Comparison of ENCODE assay signal across 16 mouse cellular contexts in genomic region chr11:118551705-118552104, GRCm38 (mm10).
A peak's percentile ranks its signal among the peaks of the same experiment; 100 is the strongest.
DNase-seq lines count a peak whose midpoint lies in the region; ATAC-seq and TF ChIP-seq lines count a peak whose summit lies in the region.
"Had no signal": no experiment of that assay in that cellular context is flagged by ENCODE, and none has a peak within 500 bp of the region (broad histone marks: within the 10 kb centered on the region; RNA-seq: fewer than 3 reads in every experiment).

No protein-coding gene starts in this region.

- H3K4me3 ChIP-seq in forebrain, embryonic 12.5 days (replicated peaks) = no peak overlapping the region
- no peak overlapping the region for H3K4me3 ChIP-seq in forebrain, embryonic 11.5 days (ENCODE audit: low read depth, low read length)
- H3K4me3 ChIP-seq in ES-Bruce4 (ENCODE audit: low read depth, low read length) = peak overlapping the region; percentile 43
- H3K4me3 ChIP-seq in hindbrain, embryonic 10.5 days = no peak overlapping the region
- no peak overlapping the region for H3K4me3 ChIP-seq in midbrain, embryonic 15.5 days
- H3K4me3 ChIP-seq: liver, embryonic 12.5 days; lung, embryonic 15.5 days; myocyte had no signal

- peaks cover 47% of the 10 kb centered on the region for H3K27me3 ChIP-seq in forebrain, embryonic 12.5 days
- no peaks in the 10 kb centered on the region for H3K27me3 ChIP-seq in forebrain, embryonic 11.5 days (ENCODE audit: control insufficient read depth, insufficient read depth, low read length)
- no peaks in the 10 kb centered on the region for H3K27me3 ChIP-seq in ES-Bruce4 (ENCODE audit: control insufficient read depth, insufficient read depth, low read length, poor library complexity, severe bottlenecking)
- H3K27me3 ChIP-seq in hindbrain, embryonic 10.5 days (ENCODE audit: insufficient read depth, poor library complexity, severe bottlenecking) = peaks cover 29% of the 10 kb centered on the region
- no peaks in the 10 kb centered on the region for H3K27me3 ChIP-seq in midbrain, embryonic 15.5 days (replicated peaks)
- H3K27me3 ChIP-seq: lung, embryonic 15.5 days had no signal

- no peak for DNase-seq in forebrain, embryonic 11.5 days (ENCODE audit: low spot score)
- no peak for DNase-seq in hindbrain, embryonic 10.5 days (ENCODE audit: low spot score)
- no peak for DNase-seq in adrenal gland, postnatal 25 days
- DNase-seq in gastrocnemius, postnatal 10 days = no peak
- DNase-seq: cerebellum, adult 11-12 months; heart, postnatal 10 days; kidney, postnatal 14 days; right cerebral cortex, postnatal 4 days had no signal

- TF ChIP-seq POLR2A in ES-Bruce4 (IDR thresholded peaks at IDR 0.05; ENCODE audit: insufficient read depth, low read length) = no peak

- TF ChIP-seq EP300 in ES-Bruce4 (IDR thresholded peaks at IDR 0.05; ENCODE audit: insufficient read depth, low read depth, low read length) = 0 out of 2 replicates have a peak, but pooled peaks have one; percentile 21

- H3K27ac ChIP-seq in forebrain, embryonic 12.5 days = peak overlapping the region; percentile 42
- no peak overlapping the region for H3K27ac ChIP-seq in forebrain, embryonic 11.5 days (ENCODE audit: low read depth, low read length)
- H3K27ac ChIP-seq in ES-Bruce4 (ENCODE audit: insufficient read depth, low read length) = peak overlapping the region; percentile 63
- peak overlapping the region; percentile 46 for H3K27ac ChIP-seq in hindbrain, embryonic 10.5 days
- H3K27ac ChIP-seq in midbrain, embryonic 15.5 days = peak overlapping the region; percentile 23; the same call in 1 of the 2 replicates
- H3K27ac ChIP-seq: liver, embryonic 12.5 days; lung, embryonic 15.5 days had no signal

- H3K9ac ChIP-seq in forebrain, embryonic 12.5 days = no peak overlapping the region
- no peak overlapping the region for H3K9ac ChIP-seq in forebrain, embryonic 11.5 days (ENCODE audit: low read length)
- H3K9ac ChIP-seq in ES-Bruce4 (ENCODE audit: low read depth, poor library complexity, severe bottlenecking) = peak overlapping the region; percentile 20
- H3K9ac ChIP-seq in midbrain, embryonic 15.5 days = no peak overlapping the region
- H3K9ac ChIP-seq: liver, embryonic 12.5 days; lung, embryonic 15.5 days had no signal

- no peaks in the 10 kb centered on the region for H3K9me3 ChIP-seq in forebrain, embryonic 12.5 days
- no peaks in the 10 kb centered on the region for H3K9me3 ChIP-seq in forebrain, embryonic 11.5 days (ENCODE audit: control insufficient read depth, low read length)
- H3K9me3 ChIP-seq in ES-Bruce4 (replicated peaks; ENCODE audit: control insufficient read depth, insufficient read depth, low read length, poor library complexity, severe bottlenecking) = no peaks in the 10 kb centered on the region
- no peaks in the 10 kb centered on the region for H3K9me3 ChIP-seq in hindbrain, embryonic 10.5 days
- no peaks in the 10 kb centered on the region for H3K9me3 ChIP-seq in midbrain, embryonic 15.5 days
- H3K9me3 ChIP-seq: liver, embryonic 12.5 days; lung, embryonic 15.5 days had no signal

- WGBS in forebrain, embryonic 12.5 days = 57% methylated on average over 3 of the region's 3 CpGs
- WGBS in forebrain, embryonic 11.5 days = 48% methylated on average over 3 of the region's 3 CpGs
- 56% methylated on average over 3 of the region's 3 CpGs for WGBS in hindbrain, embryonic 10.5 days
- 48% methylated on average over 3 of the region's 3 CpGs for WGBS in midbrain, embryonic 15.5 days

- no peaks in the 10 kb centered on the region for H3K36me3 ChIP-seq in forebrain, embryonic 12.5 days (replicated peaks)
- H3K36me3 ChIP-seq in forebrain, embryonic 11.5 days (ENCODE audit: control insufficient read depth, insufficient read depth, low read length) = no peaks in the 10 kb centered on the region
- no peaks in the 10 kb centered on the region for H3K36me3 ChIP-seq in ES-Bruce4 (ENCODE audit: control insufficient read depth, insufficient read depth, low read length, poor library complexity, severe bottlenecking)
- no peaks in the 10 kb centered on the region for H3K36me3 ChIP-seq in hindbrain, embryonic 10.5 days
- H3K36me3 ChIP-seq in midbrain, embryonic 15.5 days (replicated peaks) = no peaks in the 10 kb centered on the region
- H3K36me3 ChIP-seq: liver, embryonic 12.5 days; lung, embryonic 15.5 days had no signal

- H3K4me2 ChIP-seq in forebrain, embryonic 12.5 days = no peak overlapping the region
- no peak overlapping the region for H3K4me2 ChIP-seq in forebrain, embryonic 11.5 days (ENCODE audit: low read depth, low read length, severe bottlenecking)
- H3K4me2 ChIP-seq in midbrain, embryonic 15.5 days = no peak overlapping the region
- H3K4me2 ChIP-seq: liver, embryonic 12.5 days; lung, embryonic 15.5 days had no signal

- H3K4me1 ChIP-seq in forebrain, embryonic 12.5 days = peaks cover 52% of the 10 kb centered on the region
- peaks cover 19% of the 10 kb centered on the region for H3K4me1 ChIP-seq in forebrain, embryonic 11.5 days (replicated peaks; ENCODE audit: control insufficient read depth, insufficient read depth, low read length)
- H3K4me1 ChIP-seq in ES-Bruce4 (ENCODE audit: control insufficient read depth, insufficient read depth, low read length) = peaks cover 3% of the 10 kb centered on the region
- H3K4me1 ChIP-seq in hindbrain, embryonic 10.5 days (replicated peaks) = peaks cover 57% of the 10 kb centered on the region
- H3K4me1 ChIP-seq in midbrain, embryonic 15.5 days = peaks cover 35% of the 10 kb centered on the region
- H3K4me1 ChIP-seq: liver, embryonic 12.5 days; lung, embryonic 15.5 days had no signal

- no peak for ATAC-seq in forebrain, embryonic 12.5 days (ENCODE audit: low FRiP score)
- no peak for ATAC-seq in forebrain, embryonic 11.5 days (replicated peaks; ENCODE audit: low FRiP score)
- ATAC-seq in midbrain, embryonic 15.5 days (replicated peaks) = no peak
- ATAC-seq in erythroblast, adult 5-6 weeks (replicated peaks; ENCODE audit: low FRiP score, poor library complexity, severe bottlenecking) = no peak
- ATAC-seq: intestine, postnatal 0 days; liver, embryonic 12.5 days had no signal

- no peak for TF ChIP-seq CTCF in ES-Bruce4 (IDR thresholded peaks at IDR 0.05; ENCODE audit: low read depth, low read length)
